Mouse (Mus musculus): ENCODE results near the gene Btn2a2. TPM values are rescaled to one million over a fixed set of nuclear protein-coding genes. Genes with fewer than 3 reads are reported as not detected.

Gene Btn2a2
- polyA plus RNA-seq, 1 experiment, result not detected

GRCm38 (mm10) chr13:23459264-23459846 lies 29.3 kb downstream of the Btn2a2 start:
- no peak for DNase-seq
- TF ChIP-seq CTCF (IDR thresholded peaks at IDR 0.05; ENCODE audit: insufficient read depth, low read length) (no peak), POLR2A (IDR thresholded peaks at IDR 0.05; ENCODE audit: borderline replicate concordance, extremely low read depth, low read depth, low read length) (no peak)
- 43% methylated on average over 15 of the region's 15 CpGs for WGBS
- peaks cover 3% of the 10 kb centered on the region; the same call in 1 of the 2 replicates for H3K4me1 ChIP-seq (ENCODE audit: control insufficient read depth, insufficient read depth, low read length)
- H3K4me3 ChIP-seq (replicated peaks; ENCODE audit: extremely low read depth, low read depth, low read length), result no peak overlapping the region

GRCm38 (mm10) chr13:23453926-23454325 lies 34.7 kb downstream of the Btn2a2 start:
- H3K4me3 ChIP-seq (replicated peaks; ENCODE audit: extremely low read depth, low read depth, low read length), result peak overlapping the region; percentile 73
- DNase-seq, result no peak
- H3K4me1 ChIP-seq (ENCODE audit: control insufficient read depth, insufficient read depth, low read length), result no peaks in the 10 kb centered on the region; the same call in 1 of the 2 replicates
- TF ChIP-seq CTCF (IDR thresholded peaks at IDR 0.05; ENCODE audit: insufficient read depth, low read length), result no peak
- TF ChIP-seq POLR2A (IDR thresholded peaks at IDR 0.05; ENCODE audit: borderline replicate concordance, extremely low read depth, low read depth, low read length), result no peak
- WGBS, result 4% methylated on average over 9 of the region's 9 CpGs

- H3K4me3 ChIP-seq (replicated peaks; ENCODE audit: extremely low read depth, low read depth, low read length), result peak overlapping the region; percentile 73
- peak; percentile 78 for DNase-seq
- under 1% methylated on average over 25 of the region's 25 CpGs for WGBS
- no peaks in the 10 kb centered on the region; the same call in 1 of the 2 replicates for H3K4me1 ChIP-seq (ENCODE audit: control insufficient read depth, insufficient read depth, low read length)
- no peak for TF ChIP-seq POLR2A (IDR thresholded peaks at IDR 0.05; ENCODE audit: borderline replicate concordance, extremely low read depth, low read depth, low read length)
- no peak for TF ChIP-seq CTCF (IDR thresholded peaks at IDR 0.05; ENCODE audit: insufficient read depth, low read length)
Observed at GRCm38 (mm10) chr13:23453362-23453862, 35.2 kb downstream of the Btn2a2 start.

GRCm38 (mm10) chr13:23450398-23450797 lies 38.3 kb downstream of the Btn2a2 start:
- H3K4me1 ChIP-seq (ENCODE audit: control insufficient read depth, insufficient read depth, low read length), result no peaks in the 10 kb centered on the region; the same call in 1 of the 2 replicates
- DNase-seq, result peak; percentile 76
- no peak for TF ChIP-seq POLR2A (IDR thresholded peaks at IDR 0.05; ENCODE audit: borderline replicate concordance, extremely low read depth, low read depth, low read length)
- peak overlapping the region; percentile 61 for H3K4me3 ChIP-seq (replicated peaks; ENCODE audit: extremely low read depth, low read depth, low read length)
- WGBS, result under 1% methylated on average over 15 of the region's 15 CpGs

- TF ChIP-seq CTCF (IDR thresholded peaks at IDR 0.05; ENCODE audit: insufficient read depth, low read length) (no peak), POLR2A (IDR thresholded peaks at IDR 0.05; ENCODE audit: borderline replicate concordance, extremely low read depth, low read depth, low read length) (no peak)
- WGBS, result under 1% methylated on average over 24 of the region's 24 CpGs
- H3K4me3 ChIP-seq (replicated peaks; ENCODE audit: extremely low read depth, low read depth, low read length), result peak overlapping the region; percentile 70
- no peaks in the 10 kb centered on the region; the same call in 1 of the 2 replicates for H3K4me1 ChIP-seq (ENCODE audit: control insufficient read depth, insufficient read depth, low read length)
- DNase-seq, result peak; percentile 38
Observed at GRCm38 (mm10) chr13:23449235-23450095, 39.2 kb downstream of the Btn2a2 start.

- H3K4me1 ChIP-seq (ENCODE audit: control insufficient read depth, insufficient read depth, low read length), result no peaks in the 10 kb centered on the region; the same call in 1 of the 2 replicates
Observed at GRCm38 (mm10) chr13:23448758-23449157, 39.9 kb downstream of the Btn2a2 start.

GRCm38 (mm10) chr13:23446498-23446952 lies 42.1 kb downstream of the Btn2a2 start:
- DNase-seq, result peak; percentile 80
- TF ChIP-seq CTCF (IDR thresholded peaks at IDR 0.05; ENCODE audit: insufficient read depth, low read length), result no peak
- TF ChIP-seq POLR2A (IDR thresholded peaks at IDR 0.05; ENCODE audit: borderline replicate concordance, extremely low read depth, low read depth, low read length), result no peak
- H3K4me3 ChIP-seq (replicated peaks; ENCODE audit: extremely low read depth, low read depth, low read length), result peak overlapping the region; percentile 73
- H3K4me1 ChIP-seq (ENCODE audit: control insufficient read depth, insufficient read depth, low read length), result no peaks in the 10 kb centered on the region; the same call in 1 of the 2 replicates
- WGBS, result under 1% methylated on average over 16 of the region's 16 CpGs

More at GRCm38 (mm10) chr13:23448758-23449157, 39.9 kb downstream of the Btn2a2 start:
- no peak for DNase-seq
- 59% methylated on average over 3 of the region's 3 CpGs for WGBS
- TF ChIP-seq POLR2A (IDR thresholded peaks at IDR 0.05; ENCODE audit: borderline replicate concordance, extremely low read depth, low read depth, low read length) (no peak), CTCF (IDR thresholded peaks at IDR 0.05; ENCODE audit: insufficient read depth, low read length) (no peak)
- peak overlapping the region; percentile 70 for H3K4me3 ChIP-seq (replicated peaks; ENCODE audit: extremely low read depth, low read depth, low read length)

- no peaks in the 10 kb centered on the region; the same call in 1 of the 2 replicates for H3K4me1 ChIP-seq (ENCODE audit: control insufficient read depth, insufficient read depth, low read length)
- peak; percentile 93 for DNase-seq
Observed at GRCm38 (mm10) chr13:23445561-23446320, 42.9 kb downstream of the Btn2a2 start.

GRCm38 (mm10) chr13:23445156-23445555 lies 43.5 kb downstream of the Btn2a2 start:
- no peak for DNase-seq
- 4% methylated on average over 10 of the region's 10 CpGs for WGBS
- TF ChIP-seq CTCF (IDR thresholded peaks at IDR 0.05; ENCODE audit: insufficient read depth, low read length) (no peak), POLR2A (IDR thresholded peaks at IDR 0.05; ENCODE audit: borderline replicate concordance, extremely low read depth, low read depth, low read length) (no peak)
- Histone ChIP-seq H3K4me3 (replicated peaks; ENCODE audit: extremely low read depth, low read depth, low read length) (peak overlapping the region; percentile 70), H3K4me1 (ENCODE audit: control insufficient read depth, insufficient read depth, low read length) (no peaks in the 10 kb centered on the region; the same call in 1 of the 2 replicates)

More at GRCm38 (mm10) chr13:23445561-23446320, 42.9 kb downstream of the Btn2a2 start:
- peak overlapping the region; percentile 70 for H3K4me3 ChIP-seq (replicated peaks; ENCODE audit: extremely low read depth, low read depth, low read length)
- WGBS, result under 1% methylated on average over 55 of the region's 55 CpGs
- no peak for TF ChIP-seq CTCF (IDR thresholded peaks at IDR 0.05; ENCODE audit: insufficient read depth, low read length)
- peak; percentile 36; the same call in 1 of the 2 replicates for TF ChIP-seq POLR2A (IDR thresholded peaks at IDR 0.05; ENCODE audit: borderline replicate concordance, extremely low read depth, low read depth, low read length)

Data from lung, adult 2 months (tissue).